Mouse (Mus musculus): ENCODE data around the gene Smyd3. TPM values are rescaled to one million over a fixed set of nuclear protein-coding genes. Genes with fewer than 3 reads are reported as not detected.

Gene Smyd3
- polyA plus RNA-seq, 1 experiment from 2014 or later: 16.7 TPM

GRCm38 (mm10) chr1:179374987-179375386 is 142.9 kb downstream of the Smyd3 start:
- Histone ChIP-seq H3K4me2 (ENCODE audit: low read depth, low read length) (no peak overlapping the region), H3K9ac (ENCODE audit: low read depth, low read length) (no peak overlapping the region), H3K27ac (ENCODE audit: low read length) (no peak overlapping the region), H3K4me1 (ENCODE audit: control insufficient read depth, insufficient read depth, low read length) (no peaks in the 10 kb centered on the region), H3K9me3 (ENCODE audit: control insufficient read depth, low read length) (no peaks in the 10 kb centered on the region), H3K36me3 (ENCODE audit: control insufficient read depth, insufficient read depth, low read length) (no peaks in the 10 kb centered on the region), H3K4me3 (ENCODE audit: low read length) (no peak overlapping the region), H3K27me3 (replicated peaks; ENCODE audit: control insufficient read depth, insufficient read depth, low read length) (no peaks in the 10 kb centered on the region)
- ATAC-seq: no peak
- WGBS: 80% methylated on average over 4 of the region's 4 CpGs

- H3K4me1 ChIP-seq (ENCODE audit: control insufficient read depth, insufficient read depth, low read length): no peaks in the 10 kb centered on the region
- no peak overlapping the region for H3K4me3 ChIP-seq (ENCODE audit: low read length)
- no peak for ATAC-seq
- no peak overlapping the region for H3K27ac ChIP-seq (ENCODE audit: low read length)
- H3K4me2 ChIP-seq (ENCODE audit: low read depth, low read length): no peak overlapping the region
- H3K9me3 ChIP-seq (ENCODE audit: control insufficient read depth, low read length): no peaks in the 10 kb centered on the region
- 82% methylated on average over 10 of the region's 11 CpGs for WGBS
- H3K27me3 ChIP-seq (replicated peaks; ENCODE audit: control insufficient read depth, insufficient read depth, low read length): no peaks in the 10 kb centered on the region
- H3K9ac ChIP-seq (ENCODE audit: low read depth, low read length): no peak overlapping the region
- no peaks in the 10 kb centered on the region for H3K36me3 ChIP-seq (ENCODE audit: control insufficient read depth, insufficient read depth, low read length)
These were observed 143.9 kb downstream of the Smyd3 start for GRCm38 (mm10) chr1:179373911-179374310.

- no peak overlapping the region for H3K4me2 ChIP-seq (ENCODE audit: low read depth, low read length)
- no peak overlapping the region for H3K27ac ChIP-seq (ENCODE audit: low read length)
- no peak overlapping the region for H3K4me3 ChIP-seq (ENCODE audit: low read length)
- no peaks in the 10 kb centered on the region for H3K36me3 ChIP-seq (ENCODE audit: control insufficient read depth, insufficient read depth, low read length)
- no peaks in the 10 kb centered on the region for H3K27me3 ChIP-seq (replicated peaks; ENCODE audit: control insufficient read depth, insufficient read depth, low read length)
- no peaks in the 10 kb centered on the region for H3K4me1 ChIP-seq (ENCODE audit: control insufficient read depth, insufficient read depth, low read length)
- no peak overlapping the region for H3K9ac ChIP-seq (ENCODE audit: low read depth, low read length)
- H3K9me3 ChIP-seq (ENCODE audit: control insufficient read depth, low read length): no peaks in the 10 kb centered on the region
- WGBS: 67% methylated on average over 3 of the region's 3 CpGs
- no peak for ATAC-seq
These were observed 146.7 kb downstream of the Smyd3 start for GRCm38 (mm10) chr1:179371191-179371590.

- Histone ChIP-seq H3K27ac (ENCODE audit: low read length) (no peak overlapping the region), H3K4me1 (ENCODE audit: control insufficient read depth, insufficient read depth, low read length) (no peaks in the 10 kb centered on the region), H3K4me3 (ENCODE audit: low read length) (no peak overlapping the region), H3K9ac (ENCODE audit: low read depth, low read length) (no peak overlapping the region), H3K27me3 (replicated peaks; ENCODE audit: control insufficient read depth, insufficient read depth, low read length) (no peaks in the 10 kb centered on the region), H3K4me2 (ENCODE audit: low read depth, low read length) (no peak overlapping the region), H3K9me3 (ENCODE audit: control insufficient read depth, low read length) (no peaks in the 10 kb centered on the region), H3K36me3 (ENCODE audit: control insufficient read depth, insufficient read depth, low read length) (no peaks in the 10 kb centered on the region)
- WGBS: 89% methylated on average over 3 of the region's 3 CpGs
- no peak for ATAC-seq
These were observed 149.3 kb downstream of the Smyd3 start for GRCm38 (mm10) chr1:179368426-179369010.

- ATAC-seq: no peak
- WGBS: 70% methylated on average over 8 of the region's 8 CpGs
- Histone ChIP-seq H3K4me3 (ENCODE audit: low read length) (no peak overlapping the region), H3K27ac (ENCODE audit: low read length) (no peak overlapping the region), H3K27me3 (replicated peaks; ENCODE audit: control insufficient read depth, insufficient read depth, low read length) (no peaks in the 10 kb centered on the region), H3K4me2 (ENCODE audit: low read depth, low read length) (no peak overlapping the region), H3K9me3 (ENCODE audit: control insufficient read depth, low read length) (no peaks in the 10 kb centered on the region), H3K36me3 (ENCODE audit: control insufficient read depth, insufficient read depth, low read length) (no peaks in the 10 kb centered on the region), H3K9ac (ENCODE audit: low read depth, low read length) (no peak overlapping the region), H3K4me1 (ENCODE audit: control insufficient read depth, insufficient read depth, low read length) (no peaks in the 10 kb centered on the region)
These were observed 156.1 kb downstream of the Smyd3 start for GRCm38 (mm10) chr1:179361481-179362466.

GRCm38 (mm10) chr1:179357111-179357510 is 160.7 kb downstream of the Smyd3 start:
- Histone ChIP-seq H3K9ac (ENCODE audit: low read depth, low read length) (no peak overlapping the region), H3K27ac (ENCODE audit: low read length) (no peak overlapping the region), H3K4me2 (ENCODE audit: low read depth, low read length) (no peak overlapping the region), H3K27me3 (replicated peaks; ENCODE audit: control insufficient read depth, insufficient read depth, low read length) (no peaks in the 10 kb centered on the region), H3K36me3 (ENCODE audit: control insufficient read depth, insufficient read depth, low read length) (no peaks in the 10 kb centered on the region), H3K9me3 (ENCODE audit: control insufficient read depth, low read length) (no peaks in the 10 kb centered on the region), H3K4me1 (ENCODE audit: control insufficient read depth, insufficient read depth, low read length) (no peaks in the 10 kb centered on the region), H3K4me3 (ENCODE audit: low read length) (no peak overlapping the region)
- WGBS: 65% methylated on average over 2 of the region's 2 CpGs
- ATAC-seq: no peak

- 79% methylated on average over 6 of the region's 6 CpGs for WGBS
These were observed 163.6 kb downstream of the Smyd3 start for GRCm38 (mm10) chr1:179354250-179354649.

GRCm38 (mm10) chr1:179345318-179345925 is 172.4 kb downstream of the Smyd3 start:
- WGBS: 42% methylated on average over 2 of the region's 2 CpGs
- Histone ChIP-seq H3K4me2 (ENCODE audit: low read depth, low read length) (no peak overlapping the region), H3K27me3 (replicated peaks; ENCODE audit: control insufficient read depth, insufficient read depth, low read length) (no peaks in the 10 kb centered on the region), H3K9ac (ENCODE audit: low read depth, low read length) (no peak overlapping the region), H3K27ac (ENCODE audit: low read length) (no peak overlapping the region), H3K9me3 (ENCODE audit: control insufficient read depth, low read length) (no peaks in the 10 kb centered on the region), H3K4me1 (ENCODE audit: control insufficient read depth, insufficient read depth, low read length) (no peaks in the 10 kb centered on the region), H3K4me3 (ENCODE audit: low read length) (no peak overlapping the region), H3K36me3 (ENCODE audit: control insufficient read depth, insufficient read depth, low read length) (no peaks in the 10 kb centered on the region)
- ATAC-seq: no peak

More at GRCm38 (mm10) chr1:179354250-179354649, 163.6 kb downstream of the Smyd3 start:
- Histone ChIP-seq H3K9ac (ENCODE audit: low read depth, low read length) (no peak overlapping the region), H3K4me1 (ENCODE audit: control insufficient read depth, insufficient read depth, low read length) (no peaks in the 10 kb centered on the region), H3K4me2 (ENCODE audit: low read depth, low read length) (no peak overlapping the region), H3K27ac (ENCODE audit: low read length) (no peak overlapping the region), H3K4me3 (ENCODE audit: low read length) (no peak overlapping the region), H3K27me3 (replicated peaks; ENCODE audit: control insufficient read depth, insufficient read depth, low read length) (no peaks in the 10 kb centered on the region), H3K36me3 (ENCODE audit: control insufficient read depth, insufficient read depth, low read length) (no peaks in the 10 kb centered on the region), H3K9me3 (ENCODE audit: control insufficient read depth, low read length) (no peaks in the 10 kb centered on the region)
- ATAC-seq: no peak

GRCm38 (mm10) chr1:179343426-179343825 is 174.4 kb downstream of the Smyd3 start:
- no peak for ATAC-seq
- H3K27me3 ChIP-seq (replicated peaks; ENCODE audit: control insufficient read depth, insufficient read depth, low read length): no peaks in the 10 kb centered on the region
- no peak overlapping the region for H3K4me2 ChIP-seq (ENCODE audit: low read depth, low read length)
- no peak overlapping the region for H3K27ac ChIP-seq (ENCODE audit: low read length)
- no peaks in the 10 kb centered on the region for H3K36me3 ChIP-seq (ENCODE audit: control insufficient read depth, insufficient read depth, low read length)
- no peaks in the 10 kb centered on the region for H3K9me3 ChIP-seq (ENCODE audit: control insufficient read depth, low read length)
- H3K9ac ChIP-seq (ENCODE audit: low read depth, low read length): no peak overlapping the region
- 92% methylated on average over 17 of the region's 17 CpGs for WGBS
- no peak overlapping the region for H3K4me3 ChIP-seq (ENCODE audit: low read length)
- H3K4me1 ChIP-seq (ENCODE audit: control insufficient read depth, insufficient read depth, low read length): no peaks in the 10 kb centered on the region

Data from intestine, embryonic 16.5 days (tissue).